Mouse (Mus musculus) erythroblast, embryonic 14.5 days (primary cell): ENCODE measurements at regions not wholly inside any gene's neighbourhood (a gene's known extent, or its start where the extent isn't known, plus 50 kb on each side); places are given as distances from the start of the nearest gene placed in this dataset.

Experiments used
- H3K27me3 ChIP-seq: 2 replicates; pipeline ENCODE4 v1.6.1; 2012; ENCODE audit warnings: inconsistent platforms; ENCODE audit not compliant: control insufficient read depth
- H3K36me3 ChIP-seq: 2 replicates; pipeline ENCODE4 v1.6.1; 2012; ENCODE audit warnings: mild to moderate bottlenecking, inconsistent platforms; ENCODE audit not compliant: control insufficient read depth
- H3K4me1 ChIP-seq: 2 replicates; pipeline ENCODE4 v1.6.1; 2012; ENCODE audit warnings: inconsistent platforms; ENCODE audit not compliant: control insufficient read depth
- H3K4me3 ChIP-seq: replicated peaks from 2 replicates; pipeline ENCODE3; 2012; ENCODE audit warnings: moderate library complexity, mild to moderate bottlenecking, inconsistent platforms
- H3K9me3 ChIP-seq: 2 replicates; pipeline ENCODE4 v1.6.1; 2012; ENCODE audit warnings: low read length, inconsistent platforms, mixed read lengths; ENCODE audit not compliant: control insufficient read depth
- GATA1 ChIP-seq: IDR thresholded peaks from 2 replicates; pipeline ENCODE4 v1.6.1; 2012; ENCODE audit warnings: low read length, inconsistent platforms, mixed read lengths
- TAL1 ChIP-seq: IDR thresholded peaks from 3 replicates; pipeline ENCODE4 v1.6.1; 2012; ENCODE audit warnings: low read length, inconsistent platforms, mixed read lengths

DNA sequence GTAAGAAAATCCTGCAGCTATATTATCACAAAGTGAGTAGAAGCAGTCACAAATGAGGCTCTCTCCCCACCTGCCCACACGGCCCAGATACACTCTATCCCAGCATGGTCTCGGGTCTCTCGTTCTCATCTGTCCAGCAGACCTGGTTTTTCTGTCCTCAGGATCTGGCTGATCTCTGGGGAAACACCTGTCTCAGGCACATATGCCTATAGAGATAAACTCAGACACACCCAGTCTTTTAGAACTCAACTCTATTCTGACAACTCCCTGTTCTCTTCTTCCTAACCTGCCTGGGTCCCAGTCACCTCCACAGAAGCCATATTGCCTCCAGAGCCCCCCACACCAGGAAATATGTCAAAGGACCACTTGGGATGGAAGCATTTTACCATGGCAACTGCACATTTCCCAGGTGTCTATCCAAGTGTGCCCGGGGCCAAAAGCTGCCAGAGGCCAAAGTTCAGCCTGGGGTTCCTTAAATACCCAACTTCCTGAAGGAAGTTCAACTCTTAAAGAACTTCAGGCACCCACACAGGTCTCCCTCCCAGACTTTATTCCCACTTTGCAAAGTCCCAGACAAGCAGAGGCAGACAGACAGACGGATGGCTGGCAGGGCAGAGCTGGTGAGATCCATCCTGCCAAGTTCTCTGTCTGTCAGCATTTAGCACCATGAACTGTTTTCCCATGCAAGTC is 279.0 kb downstream of the Cdh26 start:
- TF ChIP-seq GATA1 (no peak), TAL1 (no peak)
- Histone ChIP-seq H3K9me3 (peaks cover 20% of the 10 kb centered on the region), H3K4me1 (no peaks in the 10 kb centered on the region), H3K4me3 (no peak overlapping the region), H3K36me3 (no peaks in the 10 kb centered on the region), H3K27me3 (no peaks in the 10 kb centered on the region)

DNA sequence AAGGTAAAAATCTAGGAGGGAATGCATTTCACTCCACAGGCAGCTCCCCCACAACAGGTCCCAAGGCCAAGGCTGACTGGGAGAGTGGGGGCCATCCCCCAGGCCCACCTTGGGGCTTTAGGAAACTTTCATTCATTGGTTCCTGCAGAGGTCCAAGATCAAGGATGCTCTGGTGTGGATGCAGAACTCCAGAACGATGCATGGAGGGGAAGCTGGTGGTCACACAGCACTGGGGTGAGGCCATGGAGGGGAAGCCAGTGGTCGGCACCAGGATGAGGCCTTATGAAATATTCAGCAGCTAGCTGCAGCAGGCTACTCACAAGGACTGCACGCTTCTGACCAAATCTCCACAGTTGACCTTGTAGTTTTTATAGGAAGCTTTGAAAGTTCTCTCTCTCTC is 279.7 kb downstream of the Cdh26 start:
- TF ChIP-seq GATA1 = no peak
- no peaks in the 10 kb centered on the region for H3K4me1 ChIP-seq
- H3K9me3 ChIP-seq = peaks cover 20% of the 10 kb centered on the region
- H3K4me3 ChIP-seq = no peak overlapping the region
- no peaks in the 10 kb centered on the region for H3K27me3 ChIP-seq
- H3K36me3 ChIP-seq = no peaks in the 10 kb centered on the region

DNA sequence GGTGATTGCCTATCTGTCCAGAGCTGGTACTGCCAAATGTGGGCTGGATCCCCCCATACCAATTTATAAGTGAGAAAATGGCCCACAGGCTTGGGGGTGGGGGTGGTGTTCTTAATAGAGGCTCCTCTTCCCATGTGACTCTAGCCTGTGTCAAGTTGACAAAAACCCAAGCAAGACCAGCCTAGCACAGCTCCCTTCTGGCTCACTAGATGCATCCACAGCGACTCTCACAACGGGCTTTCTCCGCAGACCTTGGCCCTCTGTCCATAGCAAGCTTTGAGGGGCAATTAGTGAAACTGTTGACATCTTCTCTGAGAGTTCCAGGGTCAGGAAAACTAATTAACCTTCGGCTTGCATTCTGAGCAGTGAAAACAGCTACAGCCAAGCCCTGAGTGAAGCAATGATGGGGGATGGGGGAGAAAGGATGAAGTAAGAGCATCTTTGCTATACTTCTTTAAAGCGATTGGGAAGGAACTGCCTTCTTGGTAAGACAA is 281.3 kb downstream of the Cdh26 start:
- TF ChIP-seq GATA1 (no peak), TAL1 (no peak)
- Histone ChIP-seq H3K4me3 (no peak overlapping the region), H3K9me3 (peaks cover 10% of the 10 kb centered on the region; the same call in 1 of the 2 replicates)

GRCm38 (mm10) chr2:178712391-178712892 is 282.1 kb downstream of the Cdh26 start:
- Histone ChIP-seq H3K27me3 (no peaks in the 10 kb centered on the region), H3K36me3 (no peaks in the 10 kb centered on the region), H3K4me3 (no peak overlapping the region), H3K9me3 (peaks cover 5% of the 10 kb centered on the region; the same call in 1 of the 2 replicates), H3K4me1 (no peaks in the 10 kb centered on the region)
- TF ChIP-seq GATA1 (no peak), TAL1 (no peak)

More for the DNA sequence above, 281.3 kb downstream of the Cdh26 start:
- Histone ChIP-seq H3K27me3 (no peaks in the 10 kb centered on the region), H3K36me3 (no peaks in the 10 kb centered on the region), H3K4me1 (no peaks in the 10 kb centered on the region)

DNA sequence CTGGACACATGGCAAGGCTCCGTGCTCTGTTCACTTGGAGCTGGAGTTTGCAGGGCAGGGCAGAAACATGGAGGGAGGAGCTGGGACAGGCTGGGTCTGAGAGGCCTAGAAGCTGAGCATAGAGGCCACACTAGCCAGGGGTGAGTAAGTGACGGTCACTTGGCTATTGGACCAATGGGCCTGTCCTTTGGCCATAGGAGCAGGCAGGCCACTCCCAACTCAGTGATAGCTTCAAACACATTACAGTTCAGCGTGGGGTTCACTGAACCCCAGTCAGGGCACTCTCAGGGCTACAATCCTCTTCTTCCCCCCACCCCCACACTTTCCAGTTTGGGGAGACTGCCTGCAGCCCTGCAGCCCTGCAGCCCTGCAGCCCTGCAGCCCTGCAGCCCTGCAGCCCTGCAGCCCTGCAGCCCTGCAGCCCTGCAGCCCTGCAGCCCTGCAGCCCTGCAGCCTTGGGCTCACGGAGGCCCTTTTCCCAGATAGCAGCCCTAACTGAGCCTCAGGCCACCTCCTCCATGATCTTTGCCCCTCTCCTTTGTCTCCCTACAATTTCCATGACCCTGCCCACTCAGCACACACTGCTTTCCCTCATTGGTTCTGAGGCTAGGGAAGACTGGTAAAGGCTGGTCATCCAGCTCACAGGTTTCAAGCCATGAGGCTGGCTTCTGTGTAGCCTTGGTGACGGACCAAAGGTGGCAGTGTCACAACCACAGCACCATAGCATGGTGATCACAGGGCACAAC is 285.3 kb downstream of the Cdh26 start:
- H3K4me1 ChIP-seq = no peaks in the 10 kb centered on the region
- peaks cover 8% of the 10 kb centered on the region; the same call in 1 of the 2 replicates for H3K9me3 ChIP-seq
- TF ChIP-seq TAL1 (no peak), GATA1 (no peak)
- no peaks in the 10 kb centered on the region for H3K27me3 ChIP-seq
- H3K4me3 ChIP-seq = no peak overlapping the region
- no peaks in the 10 kb centered on the region for H3K36me3 ChIP-seq

DNA sequence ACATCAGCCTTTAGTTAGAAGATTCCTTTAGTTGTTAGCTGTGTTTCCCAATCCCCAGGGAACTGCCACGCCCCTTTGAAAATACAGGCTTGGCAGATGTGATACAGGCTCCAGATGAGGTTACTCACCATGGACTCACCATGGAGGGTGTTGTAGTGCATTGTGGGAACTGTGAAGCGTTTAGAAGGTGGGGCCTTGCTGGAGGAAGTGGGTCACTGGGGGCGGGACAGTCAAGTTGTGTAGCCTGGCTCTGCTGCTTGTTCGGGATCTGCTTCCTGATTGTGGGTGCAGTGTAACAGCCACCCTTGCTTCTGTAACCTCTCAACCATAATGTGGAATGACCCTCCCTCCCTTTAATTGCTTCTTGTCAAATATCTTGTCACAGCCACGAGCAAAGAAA is 287.7 kb downstream of the Cdh26 start:
- Histone ChIP-seq H3K4me3 (no peak overlapping the region), H3K4me1 (no peaks in the 10 kb centered on the region), H3K36me3 (no peaks in the 10 kb centered on the region), H3K9me3 (peaks cover 8% of the 10 kb centered on the region; the same call in 1 of the 2 replicates), H3K27me3 (no peaks in the 10 kb centered on the region)
- TF ChIP-seq TAL1 = no peak
- no peak for TF ChIP-seq GATA1

GRCm38 (mm10) chr2:178723455-178723854 is 293.1 kb downstream of the Cdh26 start:
- no peaks in the 10 kb centered on the region for H3K27me3 ChIP-seq
- no peaks in the 10 kb centered on the region for H3K4me1 ChIP-seq
- no peak for TF ChIP-seq TAL1
- no peak for TF ChIP-seq GATA1
- H3K4me3 ChIP-seq = no peak overlapping the region
- H3K36me3 ChIP-seq = no peaks in the 10 kb centered on the region
- H3K9me3 ChIP-seq = no peaks in the 10 kb centered on the region

DNA sequence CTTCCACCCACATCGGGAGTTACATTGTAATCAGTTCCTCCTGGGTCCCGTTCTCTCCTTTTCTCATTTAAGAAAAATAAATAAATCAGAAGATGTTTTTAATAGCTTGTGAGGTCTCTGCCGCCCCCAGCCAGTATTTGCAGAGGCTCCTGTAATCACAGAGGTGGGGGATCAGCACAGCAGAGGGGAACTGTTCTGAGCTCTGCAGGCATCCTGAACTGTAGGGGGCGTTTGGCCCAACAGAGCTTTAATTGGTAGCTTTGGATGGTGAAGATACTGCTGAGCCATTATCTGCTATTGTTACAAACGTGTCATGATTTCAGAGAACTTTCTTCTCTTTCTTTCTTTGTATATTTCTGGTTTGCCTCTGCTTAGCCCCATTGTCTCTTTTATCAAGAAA is 293.9 kb downstream of the Cdh26 start:
- H3K9me3 ChIP-seq = no peaks in the 10 kb centered on the region
- H3K36me3 ChIP-seq = no peaks in the 10 kb centered on the region
- no peak overlapping the region for H3K4me3 ChIP-seq
- H3K4me1 ChIP-seq = no peaks in the 10 kb centered on the region
- no peaks in the 10 kb centered on the region for H3K27me3 ChIP-seq
- no peak for TF ChIP-seq TAL1
